Mouse (Mus musculus) forelimb bud, embryonic 11.5 days (tissue): ENCODE measurements around the gene Gm21883.
"Not testable (repeated sequence)": the region's sequence is repeated elsewhere in the genome, so short reads cannot be mapped to it uniquely, and the experiment has no call there.

Experiments
- DNase-seq: peaks from one replicate; pipeline ENCODE4 v3.0.0-alpha.2; 2012; ENCODE audit warnings: low read depth, low spot score

Gene Gm21883

DNA sequence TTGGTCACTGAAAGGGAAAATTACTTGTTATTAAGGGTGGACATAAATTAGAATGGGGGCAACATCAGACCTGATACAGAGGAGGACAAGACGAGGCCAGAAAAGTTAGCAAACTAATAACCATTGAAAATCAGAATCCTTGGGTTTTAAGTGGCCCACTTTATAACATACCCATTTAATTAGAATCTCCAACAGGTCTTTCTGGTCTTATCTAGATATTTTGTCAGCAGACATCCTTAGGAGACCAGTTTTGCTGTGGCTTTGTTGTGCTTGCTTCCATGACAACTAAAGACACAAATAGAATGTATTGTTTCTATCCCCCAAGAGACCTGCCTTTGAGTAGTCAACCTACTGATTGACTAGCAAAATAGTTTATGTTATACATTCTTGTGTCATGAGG is at the start of gene Gm21883:
Gene Gm21883 (minus strand): TSS at position 101 of the 400 bp plus-strand sequence.
- not testable (repeated sequence) for DNase-seq

DNA sequence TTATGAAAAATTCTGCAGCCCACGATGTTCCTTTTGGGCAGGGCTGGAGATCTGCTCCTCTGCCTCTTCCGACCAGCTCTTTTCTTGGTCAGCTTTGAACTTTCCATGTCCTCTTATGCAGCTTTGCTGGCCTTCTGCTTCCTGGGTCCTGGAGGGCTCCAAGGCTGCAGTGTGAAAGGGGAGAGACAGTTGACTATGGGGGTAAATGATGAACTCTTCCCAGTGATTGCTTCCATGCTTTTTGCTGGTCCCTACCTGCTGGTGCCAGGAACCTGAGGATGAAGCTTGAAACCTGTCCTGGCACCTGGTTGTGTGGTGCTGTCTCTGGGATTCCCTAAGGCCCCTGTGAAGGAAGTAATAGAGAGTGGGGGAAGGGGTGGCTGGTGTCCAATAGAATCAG is 44.7 kb upstream of the Gm21883 start, which contains the start of gene Spin2e:
Gene Spin2e (minus strand): TSS at position 101 of the 400 bp plus-strand sequence.
- not testable (repeated sequence) for DNase-seq
